Mouse (Mus musculus): Measurements from ENCODE around the gene Slc22a23. TPM values are rescaled to one million over a fixed set of nuclear protein-coding genes. Genes with fewer than 3 reads are reported as not detected.
A peak's percentile ranks its signal among the peaks of the same experiment; 100 is the strongest.

Slc22a23 gene
- polyA plus RNA-seq, 1 experiment from 2014 or later, result 7.8 TPM

DNA sequence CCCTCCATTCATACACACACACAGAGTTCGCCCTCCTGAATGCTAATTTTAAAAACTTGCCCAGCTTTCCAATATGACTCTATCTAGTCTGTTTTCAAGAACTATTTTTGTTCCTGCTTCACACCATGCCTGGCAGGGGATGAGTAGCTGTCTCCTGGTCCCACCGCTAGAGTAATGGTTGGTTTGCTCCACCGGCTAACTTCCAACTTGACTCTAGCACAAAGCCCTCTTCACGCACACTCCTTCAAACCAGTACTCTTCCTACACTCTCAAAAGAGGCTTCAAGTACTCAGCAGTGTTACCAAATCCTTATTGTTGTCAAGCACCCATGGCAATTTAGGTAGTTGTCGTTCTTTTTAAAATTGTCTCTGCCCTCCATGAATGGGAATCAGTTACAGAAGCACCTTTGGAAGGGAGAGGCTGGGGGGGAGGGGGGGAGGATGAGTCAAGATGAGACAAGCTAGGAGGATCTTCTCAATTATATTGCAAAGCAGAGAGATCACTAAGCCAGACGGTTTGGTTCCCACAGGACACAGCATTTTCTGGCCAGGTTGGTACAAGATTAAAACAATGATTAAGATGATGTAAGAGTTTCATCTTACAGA is 2.6 kb downstream of the Slc22a23 start:
- WGBS, result 62% methylated on average over 6 of the region's 6 CpGs
- no peak overlapping the region for H3K27ac ChIP-seq (replicated peaks in 1 of 2; ENCODE audit: control insufficient read depth in 1 of 2, insufficient read depth in 1 of 2, low read depth in 2 of 2, low read length in 2 of 2)
- H3K9me3 ChIP-seq (ENCODE audit: control insufficient read depth, low read length), result peaks cover 3% of the 10 kb centered on the region; the same call in 1 of the 2 replicates
- peaks cover 7% of the 10 kb centered on the region; the same call in 1 of the 2 replicates for H3K27me3 ChIP-seq (ENCODE audit: control insufficient read depth, insufficient read depth, low read length)
- H3K9ac ChIP-seq (ENCODE audit: low read length), result peak overlapping the region; percentile 84
- peak overlapping the region; percentile 56 to 75; a peak in 3 of 4 replicates for H3K4me3 ChIP-seq (ENCODE audit: control insufficient read depth in 1 of 2, insufficient read depth in 1 of 2, low read depth in 1 of 2, low read length in 2 of 2)
- H3K36me3 ChIP-seq (ENCODE audit: control insufficient read depth, insufficient read depth, low read length), result no peaks in the 10 kb centered on the region
- peaks cover 12 to 21% of the 10 kb centered on the region in 2 experiments for H3K4me1 ChIP-seq (ENCODE audit: control insufficient read depth in 2 of 2, insufficient read depth in 2 of 2, low read length in 2 of 2)
- peak overlapping the region; percentile 98 for H3K4me2 ChIP-seq (ENCODE audit: low read length)
- no peak for ATAC-seq (ENCODE audit: insufficient number of reproducible peaks, insufficient read depth, low FRiP score, low read depth)

DNA sequence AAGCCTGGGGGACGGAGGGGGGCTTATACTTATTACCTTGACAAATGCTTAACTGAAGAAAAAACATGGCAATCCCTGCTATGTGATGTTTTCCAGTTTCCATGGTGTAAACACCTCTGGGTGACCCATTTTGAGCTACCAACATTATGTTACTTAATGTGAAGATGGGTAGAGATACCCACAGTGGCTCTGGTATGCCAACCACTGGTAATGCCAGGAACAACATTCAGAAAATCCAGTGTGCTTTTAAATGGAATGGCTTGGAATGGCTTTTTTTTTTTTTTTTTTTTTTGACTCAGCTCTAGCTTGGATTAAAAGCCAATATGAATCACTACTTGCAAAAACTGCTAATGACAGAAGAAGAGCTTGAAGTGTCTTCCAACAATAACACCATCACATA is 8.1 kb downstream of the Slc22a23 start:
- Histone ChIP-seq H3K27me3 (ENCODE audit: control insufficient read depth, insufficient read depth, low read length) (no peaks in the 10 kb centered on the region), H3K36me3 (ENCODE audit: control insufficient read depth, insufficient read depth, low read length) (no peaks in the 10 kb centered on the region), H3K4me2 (ENCODE audit: low read length) (no peak overlapping the region), H3K4me1 (ENCODE audit: control insufficient read depth in 2 of 2, insufficient read depth in 2 of 2, low read length in 2 of 2) (peaks cover 2 to 8% of the 10 kb centered on the region in 2 experiments; a peak in 2 of 4 replicates), H3K4me3 (ENCODE audit: control insufficient read depth in 1 of 2, insufficient read depth in 1 of 2, low read depth in 1 of 2, low read length in 2 of 2) (no peak overlapping the region), H3K27ac (replicated peaks in 1 of 2; ENCODE audit: control insufficient read depth in 1 of 2, insufficient read depth in 1 of 2, low read depth in 2 of 2, low read length in 2 of 2) (no peak overlapping the region), H3K9ac (ENCODE audit: low read length) (no peak overlapping the region), H3K9me3 (ENCODE audit: control insufficient read depth, low read length) (peaks cover 3% of the 10 kb centered on the region; the same call in 1 of the 2 replicates)
- 91% methylated on average over 1 of the region's 1 CpGs for WGBS
- no peak for ATAC-seq (ENCODE audit: insufficient number of reproducible peaks, insufficient read depth, low FRiP score, low read depth)

DNA sequence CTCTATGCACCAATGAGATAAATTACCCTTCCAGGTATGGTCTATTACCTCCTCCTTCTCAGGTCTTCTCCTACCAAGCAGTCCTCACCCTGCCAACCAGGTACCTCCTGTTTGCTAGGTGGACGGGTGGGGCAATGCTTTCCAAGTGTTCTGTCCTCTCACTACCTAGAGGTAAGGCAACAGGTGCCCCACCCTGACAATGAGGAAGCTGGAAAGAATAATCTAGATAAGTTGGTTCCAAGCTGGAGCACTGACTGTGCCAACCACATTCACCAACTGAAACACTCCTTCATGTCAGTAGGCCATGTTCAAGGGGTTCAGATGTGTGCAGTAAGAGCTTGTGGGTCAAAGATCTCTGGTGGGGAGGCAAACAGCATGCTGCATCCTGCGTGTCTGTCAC is 10.1 kb downstream of the Slc22a23 start:
- no peak for ATAC-seq (ENCODE audit: insufficient number of reproducible peaks, insufficient read depth, low FRiP score, low read depth)
- no peak overlapping the region for H3K4me2 ChIP-seq (ENCODE audit: low read length)

DNA sequence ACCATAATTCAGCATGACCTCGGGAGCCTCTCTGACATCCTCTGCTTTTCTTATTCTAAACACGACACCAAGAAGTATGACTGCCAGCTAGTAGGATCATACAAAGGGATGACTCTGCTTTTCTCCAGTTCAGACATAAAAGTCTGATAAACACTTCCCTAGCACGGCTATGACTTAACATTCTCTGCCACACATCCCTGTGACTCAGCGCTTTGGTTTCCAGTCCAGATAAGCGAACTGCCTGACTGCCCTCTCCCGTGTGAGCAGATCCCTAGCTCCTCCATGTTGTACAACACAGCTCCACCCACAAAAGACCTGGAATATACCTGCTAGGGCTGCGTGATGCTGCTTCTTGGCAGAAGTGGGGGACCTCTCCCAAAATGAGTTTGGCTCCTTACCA is 12.2 kb downstream of the Slc22a23 start:
- H3K9me3 ChIP-seq (ENCODE audit: control insufficient read depth, low read length), result no peaks in the 10 kb centered on the region
- WGBS, result 2% methylated on average over 7 of the region's 7 CpGs
- H3K4me1 ChIP-seq (ENCODE audit: control insufficient read depth in 2 of 2, insufficient read depth in 2 of 2, low read length in 2 of 2), result peaks cover 3 to 8% of the 10 kb centered on the region in 2 experiments; a peak in 2 of 4 replicates
- no peak overlapping the region for H3K27ac ChIP-seq (replicated peaks in 1 of 2; ENCODE audit: control insufficient read depth in 1 of 2, insufficient read depth in 1 of 2, low read depth in 2 of 2, low read length in 2 of 2)
- peak overlapping the region; percentile 33 for H3K4me2 ChIP-seq (ENCODE audit: low read length)
- ATAC-seq (ENCODE audit: insufficient number of reproducible peaks, insufficient read depth, low FRiP score, low read depth), result peak; percentile 53
- H3K36me3 ChIP-seq (ENCODE audit: control insufficient read depth, insufficient read depth, low read length), result no peaks in the 10 kb centered on the region
- H3K27me3 ChIP-seq (ENCODE audit: control insufficient read depth, insufficient read depth, low read length), result no peaks in the 10 kb centered on the region
- no peak overlapping the region for H3K4me3 ChIP-seq (ENCODE audit: control insufficient read depth in 1 of 2, insufficient read depth in 1 of 2, low read depth in 1 of 2, low read length in 2 of 2)
- H3K9ac ChIP-seq (ENCODE audit: low read length), result no peak overlapping the region

More for the DNA sequence above, 10.1 kb downstream of the Slc22a23 start:
- H3K9me3 ChIP-seq (ENCODE audit: control insufficient read depth, low read length), result peaks cover 3% of the 10 kb centered on the region; the same call in 1 of the 2 replicates
- H3K9ac ChIP-seq (ENCODE audit: low read length), result no peak overlapping the region
- H3K27me3 ChIP-seq (ENCODE audit: control insufficient read depth, insufficient read depth, low read length), result no peaks in the 10 kb centered on the region
- peaks cover 3 to 8% of the 10 kb centered on the region in 2 experiments; a peak in 2 of 4 replicates for H3K4me1 ChIP-seq (ENCODE audit: control insufficient read depth in 2 of 2, insufficient read depth in 2 of 2, low read length in 2 of 2)
- no peak overlapping the region for H3K4me3 ChIP-seq (ENCODE audit: control insufficient read depth in 1 of 2, insufficient read depth in 1 of 2, low read depth in 1 of 2, low read length in 2 of 2)
- H3K27ac ChIP-seq (replicated peaks in 1 of 2; ENCODE audit: control insufficient read depth in 1 of 2, insufficient read depth in 1 of 2, low read depth in 2 of 2, low read length in 2 of 2), result no peak overlapping the region
- WGBS, result 96% methylated on average over 2 of the region's 2 CpGs
- H3K36me3 ChIP-seq (ENCODE audit: control insufficient read depth, insufficient read depth, low read length), result no peaks in the 10 kb centered on the region

DNA sequence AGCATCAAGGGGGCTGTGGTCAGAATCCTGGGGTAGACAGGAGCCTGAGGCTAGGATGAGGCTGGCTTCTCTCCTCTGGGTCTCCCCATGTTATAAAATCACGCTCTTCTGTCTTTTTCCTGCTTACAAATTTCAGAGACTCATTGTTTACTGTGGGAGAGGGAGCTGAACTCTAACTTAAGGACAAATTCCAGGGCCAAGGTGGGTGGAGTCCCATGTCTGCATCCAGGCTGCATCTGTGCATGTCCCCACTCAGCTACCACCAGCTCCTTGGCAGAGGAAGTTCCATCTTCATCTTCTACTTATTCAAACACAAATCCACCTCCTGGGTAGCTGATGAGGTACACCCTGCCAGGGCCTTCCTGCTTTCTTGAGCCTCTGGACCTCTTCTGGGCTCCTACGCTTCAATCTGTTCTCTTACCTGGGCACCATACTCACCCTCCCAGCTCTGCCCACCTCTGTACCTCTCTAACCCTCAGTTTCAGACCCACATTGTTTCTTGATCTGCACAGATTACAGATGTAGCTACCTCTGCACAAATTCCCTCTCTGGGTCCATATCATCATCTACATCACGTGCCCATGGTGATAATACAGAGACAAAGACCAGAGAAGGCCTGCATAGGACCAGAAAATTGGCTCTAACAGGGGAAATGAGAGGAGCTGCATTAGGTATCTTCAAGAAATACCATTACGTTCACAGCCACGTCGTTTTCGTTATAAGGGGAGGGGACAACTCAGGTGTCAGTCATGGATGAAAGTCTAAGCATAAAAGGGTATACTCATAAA is 13.4 kb downstream of the Slc22a23 start:
- Histone ChIP-seq H3K4me2 (ENCODE audit: low read length) (no peak overlapping the region), H3K27me3 (ENCODE audit: control insufficient read depth, insufficient read depth, low read length) (no peaks in the 10 kb centered on the region), H3K4me1 (ENCODE audit: control insufficient read depth in 2 of 2, insufficient read depth in 2 of 2, low read length in 2 of 2) (peaks cover 3 to 8% of the 10 kb centered on the region in 2 experiments; a peak in 3 of 4 replicates), H3K36me3 (ENCODE audit: control insufficient read depth, insufficient read depth, low read length) (no peaks in the 10 kb centered on the region), H3K9me3 (ENCODE audit: control insufficient read depth, low read length) (no peaks in the 10 kb centered on the region), H3K27ac (replicated peaks in 1 of 2; ENCODE audit: control insufficient read depth in 1 of 2, insufficient read depth in 1 of 2, low read depth in 2 of 2, low read length in 2 of 2) (no peak overlapping the region), H3K9ac (ENCODE audit: low read length) (no peak overlapping the region), H3K4me3 (ENCODE audit: control insufficient read depth in 1 of 2, insufficient read depth in 1 of 2, low read depth in 1 of 2, low read length in 2 of 2) (no peak overlapping the region)
- WGBS, result 86% methylated on average over 7 of the region's 7 CpGs
- ATAC-seq (ENCODE audit: insufficient number of reproducible peaks, insufficient read depth, low FRiP score, low read depth), result no peak

DNA sequence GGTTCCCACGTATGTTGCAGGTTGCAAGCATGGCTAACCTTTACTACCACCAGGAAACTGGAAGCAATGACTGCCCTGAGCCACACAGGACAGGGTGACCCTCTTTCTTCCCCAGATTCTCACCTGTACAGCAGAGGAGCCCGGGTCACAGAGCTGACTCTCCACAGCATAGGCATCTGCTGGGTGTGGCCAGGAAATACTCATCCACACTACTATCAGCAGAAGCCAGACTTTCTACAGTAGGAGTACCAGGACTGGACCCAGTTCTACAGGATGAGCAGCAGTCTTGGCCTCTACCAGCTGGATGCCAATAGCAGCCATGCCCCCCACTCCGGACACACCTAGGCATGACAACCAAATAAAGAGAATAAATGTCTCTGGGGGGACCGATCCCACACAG is 15.4 kb downstream of the Slc22a23 start:
- Histone ChIP-seq H3K9me3 (ENCODE audit: control insufficient read depth, low read length) (no peaks in the 10 kb centered on the region), H3K4me1 (ENCODE audit: control insufficient read depth in 2 of 2, insufficient read depth in 2 of 2, low read length in 2 of 2) (peaks cover 3 to 10% of the 10 kb centered on the region in 2 experiments; a peak in 3 of 4 replicates), H3K4me3 (ENCODE audit: control insufficient read depth in 1 of 2, insufficient read depth in 1 of 2, low read depth in 1 of 2, low read length in 2 of 2) (no peak overlapping the region), H3K9ac (ENCODE audit: low read length) (no peak overlapping the region), H3K27me3 (ENCODE audit: control insufficient read depth, insufficient read depth, low read length) (no peaks in the 10 kb centered on the region), H3K36me3 (ENCODE audit: control insufficient read depth, insufficient read depth, low read length) (no peaks in the 10 kb centered on the region), H3K27ac (replicated peaks in 1 of 2; ENCODE audit: control insufficient read depth in 1 of 2, insufficient read depth in 1 of 2, low read depth in 2 of 2, low read length in 2 of 2) (no peak overlapping the region), H3K4me2 (ENCODE audit: low read length) (no peak overlapping the region)
- WGBS, result 85% methylated on average over 4 of the region's 4 CpGs
- ATAC-seq (ENCODE audit: insufficient number of reproducible peaks, insufficient read depth, low FRiP score, low read depth), result no peak

DNA sequence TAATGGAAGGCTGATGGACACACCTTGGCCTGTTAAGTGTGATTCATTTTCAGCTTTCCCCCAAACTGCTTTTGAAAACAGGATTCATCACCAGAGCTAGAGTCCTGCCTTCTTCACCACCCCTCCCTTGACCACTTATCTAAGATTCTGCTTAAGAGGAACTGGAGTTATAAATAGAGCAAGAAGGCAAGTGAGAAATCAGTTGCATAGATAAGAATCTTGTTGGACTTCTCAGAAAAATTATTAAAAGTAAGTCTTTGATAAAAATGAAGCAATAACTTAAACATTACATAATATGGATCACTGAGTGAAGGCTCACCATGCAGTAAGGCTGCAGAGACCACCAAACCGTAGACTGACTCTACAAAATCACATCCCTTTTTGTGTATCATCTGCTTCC is 18.0 kb downstream of the Slc22a23 start:
- Histone ChIP-seq H3K4me2 (ENCODE audit: low read length) (no peak overlapping the region), H3K9ac (ENCODE audit: low read length) (no peak overlapping the region), H3K36me3 (ENCODE audit: control insufficient read depth, insufficient read depth, low read length) (no peaks in the 10 kb centered on the region), H3K27ac (replicated peaks in 1 of 2; ENCODE audit: control insufficient read depth in 1 of 2, insufficient read depth in 1 of 2, low read depth in 2 of 2, low read length in 2 of 2) (no peak overlapping the region), H3K9me3 (ENCODE audit: control insufficient read depth, low read length) (no peaks in the 10 kb centered on the region), H3K27me3 (ENCODE audit: control insufficient read depth, insufficient read depth, low read length) (no peaks in the 10 kb centered on the region), H3K4me1 (ENCODE audit: control insufficient read depth in 2 of 2, insufficient read depth in 2 of 2, low read length in 2 of 2) (peaks cover 2% of the 10 kb centered on the region in 2 experiments; a peak in 1 of 4 replicates), H3K4me3 (ENCODE audit: control insufficient read depth in 1 of 2, insufficient read depth in 1 of 2, low read depth in 1 of 2, low read length in 2 of 2) (no peak overlapping the region)
- 82% methylated on average over 1 of the region's 1 CpGs for WGBS
- ATAC-seq (ENCODE audit: insufficient number of reproducible peaks, insufficient read depth, low FRiP score, low read depth), result no peak
